Mouse (Mus musculus): ENCODE results near the gene Cdk4. TPM values are rescaled to one million over a fixed set of nuclear protein-coding genes. Genes with fewer than 3 reads are reported as not detected.

Gene Cdk4
- polyA plus RNA-seq, 1 experiment from 2014 or later: 784 TPM

- Histone ChIP-seq H3K4me2 (replicated peaks) (peak within 1 kb of the TSS; percentile 98), H3K36me3 (replicated peaks; ENCODE audit: control insufficient read depth, insufficient read depth) (peaks cover 6% of the 10 kb centered on the region; the same call in 1 of the 2 replicates), H3K4me1 (replicated peaks; ENCODE audit: control insufficient read depth, insufficient read depth, low read length) (peaks cover 6% of the 10 kb centered on the region), H3K27ac (peak within 1 kb of the TSS; percentile 4; the same call in 1 of the 2 replicates), H3K27me3 (ENCODE audit: control insufficient read depth, insufficient read depth, low read length) (peaks cover 11% of the 10 kb centered on the region; the same call in 1 of the 2 replicates), H3K9me3 (ENCODE audit: control insufficient read depth, low read length) (no peaks in the 10 kb centered on the region), H3K4me3 (replicated peaks; ENCODE audit: low read length) (peak within 1 kb of the TSS; percentile 63), H3K9ac (peak within 1 kb of the TSS; percentile 82)
- ATAC-seq (ENCODE audit: low FRiP score) (peak; percentile 74), DNase-seq (ENCODE audit: low spot score) (no peak)
- under 1% methylated on average over 28 of the region's 28 CpGs for WGBS
These were observed 22.0 kb upstream of the Cdk4 start, which contains the start of the genes Mettl1 and Eef1akmt3 for GRCm38 (mm10) chr10:127041274-127041766. Mettl1 (plus strand) TSS chr10:127041414. Eef1akmt3 (minus strand) TSS chr10:127041513.

- peak overlapping the region; percentile 82 for H3K9ac ChIP-seq
- DNase-seq (ENCODE audit: low spot score) (peak; percentile 95), ATAC-seq (ENCODE audit: low FRiP score) (peak; percentile 87)
- WGBS: under 1% methylated on average over 44 of the region's 44 CpGs
- peaks cover 6% of the 10 kb centered on the region; the same call in 1 of the 2 replicates for H3K36me3 ChIP-seq (replicated peaks; ENCODE audit: control insufficient read depth, insufficient read depth)
- H3K27ac ChIP-seq: peak overlapping the region; percentile 4; the same call in 1 of the 2 replicates
- peak overlapping the region; percentile 98 for H3K4me2 ChIP-seq (replicated peaks)
- H3K4me1 ChIP-seq (replicated peaks; ENCODE audit: control insufficient read depth, insufficient read depth, low read length): peaks cover 6% of the 10 kb centered on the region
- H3K9me3 ChIP-seq (ENCODE audit: control insufficient read depth, low read length): no peaks in the 10 kb centered on the region
- peak overlapping the region; percentile 63 for H3K4me3 ChIP-seq (replicated peaks; ENCODE audit: low read length)
- peaks cover 11% of the 10 kb centered on the region; the same call in 1 of the 2 replicates for H3K27me3 ChIP-seq (ENCODE audit: control insufficient read depth, insufficient read depth, low read length)
These were observed 21.5 kb upstream of the Cdk4 start for GRCm38 (mm10) chr10:127041774-127042338.

- DNase-seq (ENCODE audit: low spot score) (no peak), ATAC-seq (ENCODE audit: low FRiP score) (no peak)
- Histone ChIP-seq H3K4me3 (replicated peaks; ENCODE audit: low read length) (peak overlapping the region; percentile 63), H3K4me2 (replicated peaks) (peak overlapping the region; percentile 98), H3K9me3 (ENCODE audit: control insufficient read depth, low read length) (no peaks in the 10 kb centered on the region), H3K36me3 (replicated peaks; ENCODE audit: control insufficient read depth, insufficient read depth) (peaks cover 6% of the 10 kb centered on the region; the same call in 1 of the 2 replicates), H3K9ac (peak overlapping the region; percentile 82), H3K27ac (no peak overlapping the region), H3K4me1 (replicated peaks; ENCODE audit: control insufficient read depth, insufficient read depth, low read length) (peaks cover 6% of the 10 kb centered on the region), H3K27me3 (ENCODE audit: control insufficient read depth, insufficient read depth, low read length) (peaks cover 14% of the 10 kb centered on the region)
- 18% methylated on average over 5 of the region's 5 CpGs for WGBS
These were observed 20.7 kb upstream of the Cdk4 start for GRCm38 (mm10) chr10:127042468-127043115.

GRCm38 (mm10) chr10:127043187-127043586 lies 20.1 kb upstream of the Cdk4 start:
- H3K27ac ChIP-seq: no peak overlapping the region
- H3K9ac ChIP-seq: no peak overlapping the region
- H3K27me3 ChIP-seq (ENCODE audit: control insufficient read depth, insufficient read depth, low read length): peaks cover 20% of the 10 kb centered on the region
- peak overlapping the region; percentile 98; the same call in 1 of the 2 replicates for H3K4me2 ChIP-seq (replicated peaks)
- peaks cover 6% of the 10 kb centered on the region; the same call in 1 of the 2 replicates for H3K36me3 ChIP-seq (replicated peaks; ENCODE audit: control insufficient read depth, insufficient read depth)
- 78% methylated on average over 6 of the region's 6 CpGs for WGBS
- DNase-seq (ENCODE audit: low spot score) (no peak), ATAC-seq (ENCODE audit: low FRiP score) (no peak)
- H3K4me1 ChIP-seq (replicated peaks; ENCODE audit: control insufficient read depth, insufficient read depth, low read length): peaks cover 6% of the 10 kb centered on the region
- H3K4me3 ChIP-seq (replicated peaks; ENCODE audit: low read length): no peak overlapping the region
- H3K9me3 ChIP-seq (ENCODE audit: control insufficient read depth, low read length): no peaks in the 10 kb centered on the region

GRCm38 (mm10) chr10:127047954-127048353 lies 15.4 kb upstream of the Cdk4 start, which contains the start of gene Cyp27b1:
Cyp27b1 (plus strand) TSS chr10:127048250.
- no peak within 1 kb of the TSS for H3K4me2 ChIP-seq (replicated peaks)

GRCm38 (mm10) chr10:127048608-127049394 lies 14.5 kb upstream of the Cdk4 start:
- Histone ChIP-seq H3K4me2 (replicated peaks) (no peak overlapping the region), H3K4me3 (replicated peaks; ENCODE audit: low read length) (peak overlapping the region; percentile 11; the same call in 1 of the 2 replicates), H3K27ac (no peak overlapping the region), H3K9me3 (ENCODE audit: control insufficient read depth, low read length) (no peaks in the 10 kb centered on the region), H3K9ac (no peak overlapping the region), H3K4me1 (replicated peaks; ENCODE audit: control insufficient read depth, insufficient read depth, low read length) (no peaks in the 10 kb centered on the region), H3K36me3 (replicated peaks; ENCODE audit: control insufficient read depth, insufficient read depth) (peaks cover 15% of the 10 kb centered on the region), H3K27me3 (ENCODE audit: control insufficient read depth, insufficient read depth, low read length) (peaks cover 53% of the 10 kb centered on the region)
- 4% methylated on average over 35 of the region's 35 CpGs for WGBS
- DNase-seq (ENCODE audit: low spot score) (no peak), ATAC-seq (ENCODE audit: low FRiP score) (no peak)

More at GRCm38 (mm10) chr10:127047954-127048353, 15.4 kb upstream of the Cdk4 start, which contains the start of gene Cyp27b1:
- Histone ChIP-seq H3K9ac (no peak within 1 kb of the TSS), H3K27me3 (ENCODE audit: control insufficient read depth, insufficient read depth, low read length) (peaks cover 53% of the 10 kb centered on the region), H3K4me1 (replicated peaks; ENCODE audit: control insufficient read depth, insufficient read depth, low read length) (no peaks in the 10 kb centered on the region), H3K9me3 (ENCODE audit: control insufficient read depth, low read length) (no peaks in the 10 kb centered on the region), H3K4me3 (replicated peaks; ENCODE audit: low read length) (peak within 1 kb of the TSS; percentile 11; the same call in 1 of the 2 replicates), H3K27ac (no peak within 1 kb of the TSS), H3K36me3 (replicated peaks; ENCODE audit: control insufficient read depth, insufficient read depth) (peaks cover 7% of the 10 kb centered on the region)
- 37% methylated on average over 5 of the region's 5 CpGs for WGBS
- DNase-seq (ENCODE audit: low spot score): no peak
- ATAC-seq (ENCODE audit: low FRiP score): no peak

GRCm38 (mm10) chr10:127049395-127050118 lies 13.8 kb upstream of the Cdk4 start:
- 4% methylated on average over 29 of the region's 29 CpGs for whole genome bisulfite sequencing
- Histone ChIP-seq H3K27me3 (ENCODE audit: control insufficient read depth, insufficient read depth, low read length) (peaks cover 53% of the 10 kb centered on the region), H3K27ac (no peak overlapping the region), H3K9me3 (ENCODE audit: control insufficient read depth, low read length) (no peaks in the 10 kb centered on the region), H3K4me3 (replicated peaks; ENCODE audit: low read length) (peak overlapping the region; percentile 11; the same call in 1 of the 2 replicates), H3K9ac (no peak overlapping the region), H3K4me1 (replicated peaks; ENCODE audit: control insufficient read depth, insufficient read depth, low read length) (no peaks in the 10 kb centered on the region), H3K4me2 (replicated peaks) (no peak overlapping the region), H3K36me3 (replicated peaks; ENCODE audit: control insufficient read depth, insufficient read depth) (peaks cover 23% of the 10 kb centered on the region)
- no peak for DNase-seq (ENCODE audit: low spot score)
- no peak for ATAC-seq (ENCODE audit: low FRiP score)

- H3K27me3 ChIP-seq (ENCODE audit: control insufficient read depth, insufficient read depth, low read length): peaks cover 53% of the 10 kb centered on the region
- no peaks in the 10 kb centered on the region for H3K9me3 ChIP-seq (ENCODE audit: control insufficient read depth, low read length)
- H3K4me3 ChIP-seq (replicated peaks; ENCODE audit: low read length): no peak overlapping the region
- WGBS: 23% methylated on average over 10 of the region's 10 CpGs
- H3K4me2 ChIP-seq (replicated peaks): no peak overlapping the region
- H3K9ac ChIP-seq: no peak overlapping the region
- DNase-seq (ENCODE audit: low spot score) (no peak), ATAC-seq (ENCODE audit: low FRiP score) (no peak)
- H3K27ac ChIP-seq: no peak overlapping the region
- peaks cover 23% of the 10 kb centered on the region for H3K36me3 ChIP-seq (replicated peaks; ENCODE audit: control insufficient read depth, insufficient read depth)
- no peaks in the 10 kb centered on the region for H3K4me1 ChIP-seq (replicated peaks; ENCODE audit: control insufficient read depth, insufficient read depth, low read length)
These were observed 13.2 kb upstream of the Cdk4 start for GRCm38 (mm10) chr10:127050119-127050474.

Data from hindbrain, embryonic 14.5 days (tissue).